Mouse (Mus musculus): ENCODE data around the gene Dmrta2.

Gene Dmrta2

DNA sequence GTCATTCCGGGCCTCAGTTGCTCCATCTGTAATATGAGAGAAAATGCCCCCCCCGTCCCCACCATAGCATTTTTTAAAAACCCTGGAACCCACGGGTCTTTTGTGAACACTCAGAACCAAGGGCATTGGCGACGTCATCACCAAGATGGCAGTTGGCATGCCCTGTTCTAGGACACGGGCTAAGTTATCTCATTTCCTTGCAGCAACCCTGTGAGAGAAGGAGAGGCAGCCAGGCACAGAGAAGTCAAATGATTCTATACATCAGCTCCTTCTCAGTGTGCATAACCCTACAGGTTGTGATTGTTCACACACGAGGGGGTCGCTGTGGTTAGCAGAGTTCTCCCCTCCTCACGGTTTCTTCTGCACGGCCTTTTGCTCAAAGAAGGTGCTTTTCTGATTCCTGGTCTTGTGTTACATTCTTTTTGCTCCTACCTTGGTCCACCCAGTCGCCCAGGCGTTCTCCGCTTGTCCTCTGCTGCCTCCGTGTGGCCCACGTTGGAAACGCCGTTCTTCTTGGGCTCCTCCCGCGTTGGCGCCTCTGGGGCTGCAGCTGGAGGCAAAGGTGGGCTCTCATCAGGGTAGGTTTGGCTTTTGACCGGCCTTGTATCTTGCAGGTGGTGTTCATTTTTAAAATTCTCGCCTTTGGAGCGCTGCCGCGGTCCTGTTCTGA is 44.2 kb downstream of the Dmrta2 start:
- peak; percentile 77 for DNase-seq (ENCODE audit: low spot score)

DNA sequence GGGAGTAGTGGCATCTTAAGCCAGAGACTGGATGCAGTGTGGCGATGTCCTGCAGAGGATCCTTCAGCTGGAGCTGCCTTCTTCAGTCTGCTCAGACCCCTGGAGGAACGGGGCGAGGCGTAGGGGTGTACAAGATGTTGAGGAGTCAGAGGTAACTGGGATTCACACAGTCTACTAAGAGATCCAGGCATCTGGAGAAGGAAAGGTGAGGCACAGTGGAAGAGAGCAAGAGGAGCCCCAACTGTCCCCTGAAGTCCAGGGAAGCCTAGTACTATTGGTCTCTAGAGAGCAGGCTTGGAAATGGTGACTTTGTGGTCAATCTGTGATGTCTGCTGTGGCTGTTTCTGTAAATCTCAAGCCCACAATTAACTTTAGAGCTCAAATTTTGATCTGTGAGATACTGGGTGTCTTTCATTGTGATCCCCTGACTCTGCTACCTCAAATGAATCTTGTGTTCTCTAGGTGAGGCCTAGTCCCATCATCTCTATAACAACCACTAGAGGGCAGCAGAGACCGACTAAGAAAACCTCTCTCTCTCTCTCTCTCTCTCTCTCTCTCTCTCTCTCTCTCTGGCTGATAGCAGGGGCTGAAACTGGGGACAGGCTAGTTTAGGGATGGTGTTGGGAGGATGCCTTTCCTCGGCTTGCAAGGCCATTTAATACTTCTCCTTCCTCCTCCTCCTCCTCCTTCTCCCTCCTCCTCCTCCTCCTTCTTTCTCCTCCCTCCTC is 50.8 kb downstream of the Dmrta2 start:
- DNase-seq (ENCODE audit: low spot score) = no peak

DNA sequence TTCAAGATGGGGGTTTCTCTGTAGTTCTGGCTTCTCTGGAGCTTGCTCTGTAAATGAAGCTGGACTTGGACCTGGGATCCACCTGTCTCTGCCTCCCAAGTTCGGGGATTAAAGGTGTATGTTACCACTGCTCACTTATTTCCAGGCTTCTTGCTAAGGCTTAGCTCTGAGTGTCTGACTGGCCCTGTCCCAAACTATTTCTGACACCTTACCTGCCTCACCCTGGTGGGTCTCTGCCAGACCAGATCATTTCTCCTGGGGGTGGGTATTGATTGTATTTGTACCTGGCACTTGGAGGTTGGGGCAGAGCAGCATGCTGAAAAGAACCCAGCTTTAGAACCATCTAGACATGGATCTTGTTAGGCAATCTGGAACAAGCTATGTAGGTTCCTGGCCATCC is 51.6 kb downstream of the Dmrta2 start:
- no peak for DNase-seq (ENCODE audit: low spot score)

Data from urinary bladder, postnatal 14 days (tissue).